Mouse (Mus musculus): ENCODE measurements around the gene Cpeb2.
A peak's percentile ranks its signal among the peaks of the same experiment; 100 is the strongest.

Gene Cpeb2

DNA sequence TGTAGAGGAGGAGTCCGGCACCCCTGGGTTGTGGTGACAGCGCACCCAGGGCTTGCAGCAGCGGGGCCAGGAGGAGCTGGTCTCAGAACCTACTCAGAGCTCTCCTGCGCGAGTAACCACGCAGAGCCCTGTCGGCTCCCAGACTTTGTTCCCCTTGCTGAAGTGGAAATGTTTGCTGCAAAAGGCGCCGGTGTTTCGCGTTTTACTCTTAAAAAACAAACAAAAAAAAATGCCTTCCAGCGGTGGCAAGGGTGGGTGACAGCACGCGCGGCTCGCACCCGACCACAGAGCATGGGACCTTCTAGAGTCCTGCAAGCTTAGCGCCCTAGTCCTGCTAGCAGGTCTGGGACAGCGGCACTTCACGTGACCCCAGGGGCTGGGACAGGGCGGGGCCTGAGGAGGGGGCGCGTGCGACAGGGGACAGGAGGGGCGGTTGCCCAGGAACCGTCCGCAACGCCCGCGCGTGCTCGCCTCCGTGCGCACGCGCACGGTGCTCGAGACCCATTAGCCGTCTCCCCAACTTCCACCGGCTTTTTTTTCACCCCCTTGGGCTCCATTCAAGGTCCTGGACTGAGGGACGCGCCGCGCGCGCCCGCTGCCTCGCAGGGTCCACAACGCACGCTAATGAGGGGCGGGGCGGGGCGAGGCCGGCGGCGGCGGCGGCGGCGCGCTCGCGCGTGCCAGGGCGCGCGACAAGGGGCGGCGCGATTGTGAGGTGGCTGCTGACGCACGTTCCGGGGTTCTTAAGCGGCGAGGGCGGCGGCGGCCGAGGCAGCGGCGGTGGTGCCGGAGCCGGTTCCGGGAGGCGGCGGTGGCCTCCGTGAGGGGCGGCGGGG lies at the start of gene Cpeb2:
Gene Cpeb2, plus strand, starts transcription at position 691 of the 836 bp plus-strand sequence.
- DNase-seq (ENCODE audit: low read depth, low spot score) = peak; percentile 88

GRCm38 (mm10) chr5:43183556-43183955 lies 49.4 kb upstream of the Cpeb2 start:
- DNase-seq (ENCODE audit: low read depth, low spot score) = no peak

DNA sequence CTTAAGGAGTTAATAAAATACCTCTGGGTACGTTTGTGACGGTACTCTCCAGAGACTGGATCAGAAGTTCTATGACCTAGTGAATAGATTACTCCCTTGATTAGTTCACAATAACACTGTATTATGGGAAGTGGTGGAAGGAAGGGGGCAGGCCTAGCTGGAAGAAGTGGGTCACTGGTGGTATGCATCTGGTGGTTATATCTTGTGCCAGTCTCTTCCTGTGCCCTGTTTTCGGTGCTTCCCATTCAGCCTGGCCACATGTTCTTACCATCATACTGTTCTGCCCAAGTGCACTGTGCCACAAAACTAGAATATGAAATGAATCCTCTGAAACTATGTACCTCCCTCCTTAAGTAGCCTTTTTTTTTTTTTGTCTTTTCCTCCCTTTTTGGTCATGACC lies 48.1 kb upstream of the Cpeb2 start:
- DNase-seq (ENCODE audit: low read depth, low spot score) = no peak

GRCm38 (mm10) chr5:43185478-43185877 lies 47.5 kb upstream of the Cpeb2 start:
- no peak for DNase-seq (ENCODE audit: low read depth, low spot score)

DNA sequence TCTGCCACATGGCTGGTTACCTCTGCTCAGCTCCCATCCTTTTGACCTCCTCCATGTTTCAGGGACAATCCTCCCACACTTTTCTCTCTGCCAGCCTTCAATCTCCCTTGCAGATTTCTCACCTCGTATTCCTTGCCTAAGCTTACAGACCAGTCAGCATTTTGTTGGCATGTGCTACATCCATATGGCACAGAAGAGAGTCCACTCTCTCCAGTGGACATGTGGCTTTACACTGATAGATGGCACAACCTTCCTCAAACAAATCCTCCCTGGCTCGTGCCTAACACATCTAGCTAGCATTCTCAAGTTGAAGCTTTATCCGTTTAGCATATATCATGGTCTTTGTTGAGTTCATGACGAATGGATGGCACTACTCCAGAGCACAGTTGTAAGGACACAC lies 32.3 kb upstream of the Cpeb2 start:
- no peak for DNase-seq (ENCODE audit: low read depth, low spot score)

- no peak for DNase-seq (ENCODE audit: low read depth, low spot score)
Measured at GRCm38 (mm10) chr5:43206495-43207053, 26.4 kb upstream of the Cpeb2 start.

GRCm38 (mm10) chr5:43217468-43217867 lies 15.5 kb upstream of the Cpeb2 start:
- no peak for DNase-seq (ENCODE audit: low read depth, low spot score)

GRCm38 (mm10) chr5:43217987-43218846 lies 14.8 kb upstream of the Cpeb2 start:
- no peak for DNase-seq (ENCODE audit: low read depth, low spot score)

- DNase-seq (ENCODE audit: low read depth, low spot score) = no peak
Measured at GRCm38 (mm10) chr5:43218847-43219132, 14.2 kb upstream of the Cpeb2 start.

DNA sequence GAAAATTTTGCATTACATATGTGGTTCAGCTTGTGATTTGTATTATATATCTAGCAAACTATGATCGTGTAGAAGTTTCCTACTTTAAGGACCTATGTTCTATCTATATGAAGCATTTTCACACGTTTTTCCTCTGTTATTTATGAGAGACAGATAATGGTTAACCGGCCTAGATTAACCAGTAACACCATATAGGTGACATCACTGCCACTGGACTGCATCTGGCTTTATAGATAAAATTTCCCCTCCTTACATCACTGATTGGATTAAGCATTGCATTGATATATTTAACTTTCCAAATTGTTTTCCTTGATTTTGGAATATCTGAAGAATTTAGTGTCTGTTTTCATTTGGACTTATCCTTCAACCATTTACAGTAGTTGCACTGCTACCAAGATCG lies 9.6 kb upstream of the Cpeb2 start:
- DNase-seq (ENCODE audit: low read depth, low spot score) = no peak

GRCm38 (mm10) chr5:43224245-43224644 lies 8.7 kb upstream of the Cpeb2 start:
- no peak for DNase-seq (ENCODE audit: low read depth, low spot score)

- no peak for DNase-seq (ENCODE audit: low read depth, low spot score)
Measured at GRCm38 (mm10) chr5:43226160-43226559, 6.8 kb upstream of the Cpeb2 start.

- DNase-seq (ENCODE audit: low read depth, low spot score) = no peak
Measured at GRCm38 (mm10) chr5:43227607-43228006, 5.4 kb upstream of the Cpeb2 start.

DNA sequence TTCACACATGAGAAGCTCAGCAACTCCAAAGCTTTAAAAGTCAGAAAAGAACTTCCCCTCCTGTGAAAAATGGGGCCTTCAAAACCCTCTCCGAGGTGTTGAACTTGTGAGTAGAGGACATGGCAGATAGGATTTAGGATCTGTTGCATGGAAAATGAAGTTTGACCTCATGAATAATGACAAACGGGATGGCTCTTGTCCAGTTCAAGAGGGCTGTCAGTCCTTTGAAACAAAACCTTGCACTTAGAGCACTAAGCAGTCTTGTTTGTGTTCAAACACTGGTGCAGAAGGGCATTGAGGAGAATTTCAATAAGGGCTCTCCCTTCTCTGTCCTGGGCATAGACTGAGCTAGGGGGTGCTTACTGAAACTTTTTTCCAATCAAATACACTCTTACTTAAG lies 1.9 kb upstream of the Cpeb2 start:
- DNase-seq (ENCODE audit: low read depth, low spot score) = no peak

DNA sequence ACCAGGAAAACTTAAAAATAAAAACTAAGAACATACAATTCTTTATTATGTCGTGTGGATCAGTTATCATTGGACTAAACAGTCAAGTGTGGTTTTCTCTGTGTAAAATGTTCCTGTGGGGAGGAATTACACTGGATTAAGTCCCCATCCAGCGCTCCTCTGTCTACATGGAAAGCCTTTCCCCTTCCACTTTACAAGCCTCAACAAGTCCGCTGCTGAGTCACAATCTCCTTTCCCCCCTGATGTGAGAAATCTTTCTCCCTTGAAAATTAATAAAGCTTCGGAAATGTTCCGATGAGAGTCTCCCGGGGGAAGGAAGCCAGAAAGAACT lies 856 bp upstream of the Cpeb2 start:
- no peak for DNase-seq (ENCODE audit: low read depth, low spot score)

GRCm38 (mm10) chr5:43233316-43234181 lies 579 bp downstream of the Cpeb2 start:
- DNase-seq (ENCODE audit: low read depth, low spot score) = peak; percentile 67

DNA sequence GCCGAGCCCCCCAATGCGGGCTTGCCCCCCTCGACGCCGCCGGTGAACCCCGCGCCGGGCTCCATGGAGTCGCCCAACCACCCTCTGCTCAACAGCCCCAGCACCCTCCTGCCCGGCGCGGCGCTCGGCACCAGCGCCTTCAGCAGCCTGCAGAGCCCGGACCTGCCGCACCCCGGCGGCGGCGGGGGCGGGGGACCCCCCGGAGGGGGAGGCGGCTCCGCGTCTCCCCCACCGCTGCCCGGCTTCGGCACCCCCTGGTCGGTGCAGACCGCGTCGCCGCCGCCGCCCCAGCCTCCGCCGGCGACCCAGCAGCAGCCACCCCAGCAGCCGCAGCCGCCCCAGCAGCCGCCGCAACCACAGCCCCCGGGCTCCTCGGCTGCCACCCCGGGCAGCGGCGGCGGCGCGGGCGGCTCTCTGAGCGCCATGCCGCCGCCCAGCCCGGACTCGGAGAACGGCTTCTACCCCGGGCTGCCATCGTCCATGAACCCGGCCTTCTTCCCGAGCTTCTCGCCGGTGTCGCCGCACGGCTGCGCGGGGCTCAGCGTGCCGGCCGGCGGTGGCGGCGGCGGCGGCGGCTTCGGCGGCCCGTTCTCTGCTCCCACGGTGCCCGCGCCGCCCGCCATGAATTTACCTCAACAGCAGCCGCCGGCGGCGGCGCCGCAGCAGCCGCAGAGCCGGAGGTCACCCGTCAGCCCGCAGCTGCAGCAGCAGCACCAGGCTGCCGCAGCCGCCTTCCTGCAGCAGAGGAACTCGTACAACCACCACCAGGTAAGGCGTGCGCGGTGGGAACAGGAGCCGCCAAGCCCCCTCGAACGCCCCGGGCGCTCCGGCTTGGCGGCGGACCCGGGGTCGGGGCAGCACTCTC lies 1.6 kb downstream of the Cpeb2 start:
- peak; percentile 34 for DNase-seq (ENCODE audit: low read depth, low spot score)

DNA sequence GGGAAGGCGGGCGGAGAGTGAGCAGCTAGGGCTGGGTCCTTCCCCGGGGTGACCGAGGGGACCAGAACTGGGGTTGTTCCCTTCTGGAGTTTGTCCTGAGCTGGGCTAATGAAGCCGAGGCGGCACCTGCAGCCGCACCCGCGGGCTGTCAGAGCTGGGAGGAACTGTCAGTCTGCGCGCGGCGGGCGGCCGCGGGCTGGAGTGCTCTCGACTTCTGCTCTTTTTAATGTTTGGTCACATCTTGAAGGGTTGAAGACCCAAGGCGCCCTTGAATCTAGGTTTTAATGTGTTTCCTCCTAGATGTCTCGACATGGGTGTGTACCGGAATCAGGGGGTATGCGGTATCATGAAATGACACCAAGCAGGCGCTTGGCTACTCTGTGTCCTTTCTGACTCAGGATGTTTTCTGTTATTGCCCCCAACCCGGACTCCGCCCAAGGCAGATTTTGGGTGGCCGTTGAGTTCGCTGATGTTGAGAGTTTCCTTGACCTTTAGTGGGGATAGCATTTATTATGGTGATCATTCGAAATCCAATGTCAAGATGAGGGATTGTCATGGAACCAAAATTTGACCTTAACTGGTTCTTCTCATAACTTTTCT lies 2.3 kb downstream of the Cpeb2 start:
- DNase-seq (ENCODE audit: low read depth, low spot score) = peak; percentile 36

- peak; percentile 8 for DNase-seq (ENCODE audit: low read depth, low spot score)
Measured at GRCm38 (mm10) chr5:43235997-43236396, 3.0 kb downstream of the Cpeb2 start.

- peak; percentile 72 for DNase-seq (ENCODE audit: low read depth, low spot score)
Measured at GRCm38 (mm10) chr5:43236476-43236875, 3.5 kb downstream of the Cpeb2 start.
